Mouse (Mus musculus): Measurements from ENCODE around the gene Itpr1.

DNA sequence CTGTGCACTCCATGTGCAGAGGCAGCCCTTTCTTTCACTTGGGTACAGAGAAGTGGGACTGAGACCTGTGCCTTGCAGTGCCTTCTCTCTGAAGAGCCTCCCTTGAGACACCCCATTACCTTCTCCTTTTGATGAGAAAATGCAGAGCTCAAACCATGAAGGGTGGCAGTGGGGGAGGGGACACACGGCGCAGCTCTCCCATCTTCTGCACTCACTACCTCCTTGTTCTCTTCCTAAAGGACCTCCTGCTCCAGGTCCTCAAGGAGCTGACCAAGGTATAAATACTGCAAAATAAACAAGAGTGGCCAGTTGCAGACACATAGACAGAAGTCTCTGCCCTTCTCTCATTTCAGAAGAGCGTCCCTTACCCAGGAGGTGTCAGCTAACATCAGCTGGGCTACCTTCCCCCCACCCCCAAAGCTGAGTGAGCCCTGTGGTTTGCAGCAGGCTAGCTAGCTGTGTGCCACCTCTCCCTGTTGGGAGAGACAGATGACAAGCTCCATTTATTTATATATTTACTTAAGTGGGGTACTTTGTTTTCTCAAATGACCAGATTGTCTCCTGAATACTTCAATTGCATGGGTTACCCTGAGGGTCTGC is 255.4 kb downstream of the Itpr1 start:
- no peak for TF ChIP-seq CTCF (IDR thresholded peaks at IDR 0.05; ENCODE audit: insufficient read depth, low read depth, low read length)
- no peak for TF ChIP-seq POLR2A (IDR thresholded peaks at IDR 0.05; ENCODE audit: insufficient read depth, low read depth, low read length)

Measured in olfactory bulb, adult 2 months (tissue).